Mouse (Mus musculus) T-cell, adult 2 months (primary cell): ENCODE measurements at regions not wholly inside any gene's neighbourhood (a gene's known extent, or its start where the extent isn't known, plus 50 kb on each side); places are given as distances from the start of the nearest gene placed in this dataset.

Experiments used
- DNase-seq: peaks from one replicate; pipeline ENCODE4 v3.0.0; 2022; ENCODE audit warnings: low spot score

DNA sequence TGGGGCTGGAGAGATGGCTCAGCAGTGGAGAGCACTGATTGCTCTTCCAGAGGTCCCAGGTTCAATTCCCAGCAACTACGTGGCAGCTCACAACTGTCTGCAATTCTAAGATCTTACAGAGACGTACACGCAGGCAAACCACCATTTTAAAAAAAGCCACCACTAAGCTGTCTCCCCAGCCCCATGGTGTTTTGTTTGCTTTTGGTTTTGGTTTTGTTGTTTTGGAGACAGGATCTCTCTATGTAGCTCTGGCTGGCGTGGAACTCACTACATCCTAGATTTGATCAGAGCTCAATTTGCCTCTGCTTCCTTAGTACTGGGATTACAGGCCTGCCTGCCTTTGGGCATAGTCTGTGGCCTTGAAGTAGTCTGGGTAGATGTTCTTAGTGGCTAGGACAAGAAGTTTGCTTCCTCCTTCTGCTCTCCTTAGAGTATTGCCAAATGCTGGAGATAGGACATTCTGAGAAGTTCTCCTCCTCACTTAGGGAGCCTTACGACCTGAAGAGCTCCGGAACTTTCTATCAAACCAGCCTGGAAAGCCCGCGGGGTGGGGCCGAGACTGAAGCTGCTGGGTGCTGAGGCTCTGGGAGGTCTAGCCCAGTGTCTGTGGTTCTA, 495.4 kb upstream of the Chrm3 start:
- peak; percentile 70 for DNase-seq

DNA sequence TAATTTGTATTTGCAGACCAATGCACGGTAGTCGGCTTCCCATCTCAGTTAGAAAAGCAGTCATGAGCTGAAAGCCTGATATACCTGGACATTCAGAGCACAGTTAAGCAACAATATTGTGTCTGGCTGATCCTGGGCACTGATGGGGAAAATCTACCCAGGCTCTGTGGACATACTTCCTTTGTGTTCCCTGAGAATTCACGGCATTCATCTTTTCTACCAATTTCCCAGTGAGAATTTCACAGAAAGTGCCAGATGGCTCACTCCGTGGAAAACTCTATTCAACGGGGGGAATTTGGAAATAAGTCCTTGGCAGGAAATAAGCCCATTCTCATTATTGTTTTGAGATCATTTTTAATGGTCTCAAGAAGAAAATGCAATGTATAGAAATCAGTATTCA, 484.6 kb upstream of the Chrm3 start:
- no peak for DNase-seq

DNA sequence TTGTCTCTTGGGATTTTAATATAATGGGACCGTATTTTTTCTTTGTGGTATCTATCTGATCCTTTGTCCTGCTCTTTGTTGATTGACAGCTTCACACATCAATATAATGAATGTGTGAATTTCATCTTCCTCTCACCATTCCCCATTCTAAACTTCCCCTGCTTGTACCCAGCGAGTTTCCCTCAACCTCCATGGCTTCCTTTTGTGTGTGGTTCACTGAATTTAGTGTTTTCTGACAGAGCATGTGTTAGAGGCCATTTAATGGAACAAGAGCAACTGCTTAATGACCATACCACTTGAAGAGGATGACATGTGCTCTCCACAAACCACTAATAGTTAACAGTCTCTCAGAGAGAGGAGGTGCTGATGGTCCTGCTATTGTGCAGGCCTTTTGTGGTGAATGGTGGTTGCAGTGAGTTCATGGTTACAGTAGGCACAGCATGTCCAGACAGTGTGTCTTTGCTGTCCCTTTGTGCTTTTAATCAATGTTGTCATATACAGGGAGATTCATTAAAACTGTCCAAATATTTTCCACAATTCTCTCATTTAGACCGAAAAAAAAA, 438.8 kb upstream of the Chrm3 start:
- DNase-seq: no peak
